Mouse (Mus musculus): Measurements from ENCODE around the gene Foxk1. TPM values are rescaled to one million over a fixed set of nuclear protein-coding genes. Genes with fewer than 3 reads are reported as not detected.
A peak's percentile ranks its signal among the peaks of the same experiment; 100 is the strongest.

The Foxk1 gene
- total RNA-seq, 2 experiments from 2014 or later = 12.2 to 14.7 TPM

DNA sequence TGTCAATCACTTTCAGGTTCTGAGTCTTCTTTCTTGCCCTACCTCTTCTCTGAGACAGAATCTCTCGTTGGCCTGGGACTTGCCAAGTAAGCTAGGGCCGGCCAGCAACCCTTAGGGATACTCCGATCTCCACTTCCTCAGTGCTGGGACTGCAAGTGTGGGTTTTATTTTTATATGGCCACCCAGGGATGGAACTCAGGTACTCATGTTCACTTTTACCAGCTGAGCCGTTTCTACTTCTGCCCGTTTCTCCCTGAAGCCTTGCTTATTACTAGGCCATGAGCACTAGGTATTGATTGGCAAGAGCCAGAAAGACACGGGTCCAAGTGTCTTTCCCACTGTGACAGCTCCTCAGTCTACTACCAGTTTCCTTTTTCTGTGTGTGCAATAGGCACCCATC is 61.7 kb downstream of the Foxk1 start:
- no peak for DNase-seq
- intact Hi-C loops (cut with DNase I; ENCODE audit: low total_unique reads) = no loop called here

DNA sequence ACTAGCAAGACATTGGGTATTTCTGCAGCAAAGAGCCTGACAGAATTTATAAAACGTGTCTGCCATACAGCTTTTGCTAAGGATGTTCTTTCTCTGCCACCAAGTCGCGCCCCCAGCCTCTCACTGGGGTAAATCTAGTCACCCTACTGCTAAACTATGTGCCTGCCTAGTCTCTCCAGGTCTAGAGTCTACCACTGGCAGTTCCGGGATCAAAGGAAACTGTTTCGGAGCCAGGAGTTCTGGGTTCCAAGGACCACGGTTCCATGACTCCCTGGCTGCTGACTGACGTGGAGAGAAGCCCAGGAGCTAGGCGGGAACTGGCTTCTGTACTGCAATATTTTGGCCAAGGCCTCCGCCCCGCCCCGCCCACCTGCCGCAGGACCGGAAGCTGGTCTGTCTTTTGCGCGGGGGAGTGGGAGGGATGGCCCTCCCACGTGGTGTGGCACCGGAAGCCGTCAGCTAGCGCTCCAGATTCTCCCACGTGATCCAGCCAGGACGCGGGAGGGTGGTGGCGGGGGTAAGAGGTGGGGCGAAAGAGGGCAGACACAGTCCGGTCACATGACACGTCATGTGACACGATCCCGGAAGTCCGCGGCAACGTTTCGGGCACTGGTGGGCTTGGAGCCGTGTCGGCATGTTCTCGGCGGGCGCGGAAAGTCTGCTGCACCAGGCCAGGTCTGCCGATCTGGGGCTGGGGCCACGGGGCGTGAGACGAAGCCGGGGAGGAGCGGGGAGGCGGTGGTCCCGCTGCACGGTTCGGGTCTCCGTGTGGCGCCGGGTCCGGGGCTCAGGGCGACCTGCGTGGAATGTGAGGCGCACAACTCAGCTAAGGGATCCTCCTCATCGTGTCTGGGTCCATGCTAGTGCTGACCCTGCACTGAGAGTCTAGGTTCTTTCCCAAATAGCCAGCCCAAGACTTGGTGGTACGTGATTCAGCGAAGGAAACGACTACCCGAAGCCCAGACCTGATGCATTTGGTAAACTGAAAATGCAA is 62.5 kb downstream of the Foxk1 start, which contains the start of gene Ap5z1:
Ap5z1 (plus strand) TSS at position 484 of the 994 bp plus-strand sequence.
- intact Hi-C loops (cut with DNase I; ENCODE audit: low total_unique reads) = no loop called here
- peak; percentile 95 for DNase-seq

DNA sequence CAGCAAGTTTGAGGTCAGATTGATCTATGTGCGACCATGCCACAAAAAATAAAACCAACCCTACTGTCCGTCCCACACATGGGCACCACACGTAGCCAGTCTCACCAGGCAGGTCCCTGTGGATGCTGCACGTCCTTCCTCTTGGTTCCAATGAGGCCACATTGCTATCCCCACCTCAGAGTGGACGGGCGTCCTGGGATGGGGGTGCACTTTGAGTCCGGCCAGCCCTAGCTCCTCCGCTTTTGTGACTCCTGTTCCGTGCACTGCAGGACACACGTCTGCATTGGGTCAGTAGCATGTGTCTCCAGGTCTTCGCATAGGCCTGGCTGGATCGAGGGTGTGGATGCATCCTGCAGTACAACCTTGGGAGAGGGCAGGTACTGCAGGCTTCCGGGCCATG is 67.1 kb downstream of the Foxk1 start:
- intact Hi-C loops (cut with DNase I; ENCODE audit: low total_unique reads) = no loop called here
- no peak for DNase-seq

DNA sequence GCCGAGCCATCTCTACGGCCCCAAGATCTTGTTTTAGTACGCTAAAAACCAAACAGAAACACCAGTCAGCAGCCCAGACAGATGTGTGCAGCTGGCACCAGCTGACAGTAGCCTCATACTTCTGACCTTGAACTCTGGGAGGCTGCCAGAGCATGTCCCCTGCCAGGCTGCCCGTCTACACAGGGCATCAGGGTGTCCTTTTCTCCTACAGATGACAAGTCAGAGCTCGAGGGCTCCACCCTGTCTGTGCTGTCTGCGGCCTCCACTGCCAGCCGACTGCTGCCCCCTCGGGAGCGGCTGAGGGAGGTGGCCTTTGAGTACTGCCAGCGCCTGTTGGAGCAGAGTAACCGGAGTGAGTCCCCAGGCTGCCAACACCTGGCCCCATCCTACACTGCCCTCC is 68.5 kb downstream of the Foxk1 start:
- intact Hi-C loops (cut with DNase I; ENCODE audit: low total_unique reads) = no loop called here

DNA sequence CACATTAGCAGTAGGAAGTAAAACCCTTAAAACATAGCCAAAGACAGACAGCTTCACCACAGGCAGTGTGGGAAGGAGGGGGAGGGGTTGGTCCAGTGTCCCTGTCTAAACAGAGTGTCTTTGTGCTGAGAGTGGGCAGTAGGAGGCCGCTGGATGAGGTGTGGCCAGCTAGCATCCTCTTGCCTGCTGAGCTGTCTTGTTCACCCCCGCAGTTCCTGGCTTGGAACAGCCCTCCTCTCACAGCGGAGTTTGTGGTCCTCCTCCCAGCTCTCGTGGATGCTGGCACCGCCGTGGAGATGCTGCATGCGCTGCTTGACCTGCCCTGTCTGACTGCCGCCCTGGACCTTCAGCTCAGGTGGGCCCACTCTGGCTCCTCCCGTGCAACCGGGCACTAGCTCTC is 72.4 kb downstream of the Foxk1 start:
- DNase-seq = no peak
- intact Hi-C loops (cut with DNase I; ENCODE audit: low total_unique reads) = no loop called here

More for the DNA sequence above, 68.5 kb downstream of the Foxk1 start:
- no peak for DNase-seq

DNA sequence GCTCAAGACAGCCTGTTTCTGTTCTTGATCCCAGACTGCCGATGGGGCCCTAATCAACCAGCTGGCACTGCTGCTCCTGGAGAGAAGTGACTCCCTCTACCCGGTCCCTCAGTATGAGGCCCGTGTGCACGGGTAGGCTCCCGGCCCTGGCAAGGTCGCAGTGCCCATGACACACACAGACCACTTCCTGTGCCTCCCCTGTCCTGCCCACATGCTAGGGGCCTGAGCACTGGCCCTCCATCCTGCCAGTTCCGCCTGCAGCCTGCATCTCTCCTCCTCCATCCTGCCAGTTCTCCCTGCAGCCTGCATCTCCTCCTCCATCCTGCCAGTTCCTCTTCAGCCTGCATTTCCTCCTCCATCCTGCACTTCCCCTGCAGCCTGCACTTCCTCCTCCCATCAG is 74.4 kb downstream of the Foxk1 start:
- intact Hi-C loops (cut with DNase I; ENCODE audit: low total_unique reads) = no loop called here
- no peak for DNase-seq

DNA sequence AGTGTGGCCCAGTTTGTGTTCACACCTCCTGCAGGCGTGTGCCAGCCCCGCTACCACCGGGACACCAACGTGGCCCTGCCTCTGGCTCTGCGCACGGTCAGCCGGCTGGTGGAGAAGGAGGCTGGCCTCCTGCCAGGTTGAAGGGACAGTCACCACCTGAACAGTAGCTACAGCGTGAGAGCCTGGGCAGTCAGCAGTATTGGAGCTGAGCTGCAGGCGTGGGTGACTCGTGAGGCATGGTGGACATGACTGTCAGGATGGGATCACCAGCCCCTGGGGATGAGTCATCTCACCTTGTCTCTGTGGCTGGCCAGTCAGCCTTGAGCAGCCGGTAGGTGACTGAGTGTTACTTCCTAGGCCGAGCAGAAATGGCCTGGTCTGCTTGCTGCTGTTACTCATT is 76.0 kb downstream of the Foxk1 start:
- intact Hi-C loops (cut with DNase I; ENCODE audit: low total_unique reads) = no loop called here
- no peak for DNase-seq

DNA sequence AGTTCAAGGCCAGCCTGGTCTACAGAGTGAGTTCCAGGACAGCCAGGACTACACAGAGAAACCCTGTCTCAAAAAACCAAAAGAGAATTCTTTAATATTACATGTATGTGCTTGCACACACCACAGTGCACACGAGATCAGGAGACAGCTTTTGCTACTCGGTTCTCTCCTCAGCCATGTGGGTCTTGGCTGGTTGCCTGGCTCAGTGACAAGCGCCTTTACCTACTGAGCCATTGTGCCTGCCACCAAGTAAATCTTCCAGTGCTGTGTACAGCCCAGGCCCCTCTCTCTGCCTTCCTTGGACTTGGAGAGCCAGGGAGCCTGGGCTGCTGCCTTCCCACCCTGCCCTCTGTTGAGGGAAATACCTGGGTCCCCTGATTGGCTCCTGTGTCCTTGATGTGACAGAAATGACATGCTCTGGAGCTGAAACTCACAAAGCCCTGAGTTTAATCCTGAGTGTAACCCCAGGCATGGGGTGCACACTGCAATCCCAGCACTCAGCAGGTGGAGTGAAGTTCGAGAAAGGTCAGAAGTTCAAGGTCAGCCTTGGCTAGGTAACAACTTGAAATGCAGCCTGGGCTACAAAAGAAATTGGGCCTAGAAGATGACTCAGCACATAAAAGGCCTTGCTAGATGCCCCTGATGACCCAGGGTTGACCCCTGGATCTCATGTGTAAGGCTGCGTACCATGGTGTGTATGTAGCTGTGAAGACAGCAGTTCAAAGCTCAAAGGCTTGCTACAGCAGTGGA is 76.7 kb downstream of the Foxk1 start:
- intact Hi-C loops (cut with DNase I; ENCODE audit: low total_unique reads) = no loop called here
- no peak for DNase-seq

DNA sequence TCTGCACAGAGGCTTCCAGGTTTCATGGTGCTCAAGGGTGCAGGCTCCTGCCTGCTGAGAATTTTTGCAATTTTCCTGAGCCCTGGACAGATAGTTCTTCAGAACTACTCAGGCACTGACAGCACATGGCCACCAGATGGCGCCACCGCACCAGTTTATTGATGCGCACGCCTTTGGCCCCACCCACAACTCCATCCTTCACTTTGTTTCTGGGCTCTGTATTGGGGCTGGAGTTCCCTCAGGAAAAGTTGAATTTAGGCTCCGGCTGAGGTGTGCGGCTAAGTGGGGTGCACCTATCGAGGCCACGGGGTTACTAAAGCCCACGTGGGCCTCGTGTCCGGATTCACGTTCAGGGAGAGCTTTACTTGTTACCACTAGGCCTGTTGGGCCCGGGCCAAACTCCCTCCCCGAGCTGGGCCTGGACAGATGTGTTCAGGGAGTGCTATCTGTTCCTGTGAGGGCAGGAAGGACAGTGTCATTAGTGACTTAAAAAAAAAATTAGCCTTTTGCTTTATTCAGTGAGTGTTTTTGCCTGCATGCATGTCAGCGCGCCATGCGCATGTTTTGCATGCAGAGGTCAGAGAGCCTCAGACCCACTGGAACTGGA is 77.6 kb downstream of the Foxk1 start:
- DNase-seq = peak; percentile 87
- intact Hi-C loops (cut with DNase I; ENCODE audit: low total_unique reads) = no loop called here

DNA sequence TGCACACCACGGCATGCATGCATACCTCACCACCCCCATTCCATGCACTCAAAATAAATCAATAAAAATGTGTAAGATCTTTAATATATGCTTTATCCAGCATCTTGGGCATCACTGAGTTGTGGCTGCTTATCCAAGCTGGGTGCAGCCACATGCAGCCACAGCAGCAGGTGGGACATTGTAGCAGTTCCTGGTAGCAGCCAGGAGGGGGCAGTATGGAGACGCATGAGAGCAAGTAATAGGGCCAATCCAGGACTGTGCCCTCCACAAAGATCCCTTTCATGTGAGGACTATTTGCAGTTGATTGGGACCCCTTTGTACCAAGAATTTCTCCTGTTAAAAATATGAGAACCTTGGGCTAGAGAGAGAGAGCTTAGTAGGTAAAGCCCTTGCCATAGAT is 81.2 kb downstream of the Foxk1 start:
- intact Hi-C loops (cut with DNase I; ENCODE audit: low total_unique reads) = loop anchor here (10.0 kb wide), 1 partner anchor 232 kb away; no protein-coding TSS in a partner anchor
- no peak for DNase-seq

DNA sequence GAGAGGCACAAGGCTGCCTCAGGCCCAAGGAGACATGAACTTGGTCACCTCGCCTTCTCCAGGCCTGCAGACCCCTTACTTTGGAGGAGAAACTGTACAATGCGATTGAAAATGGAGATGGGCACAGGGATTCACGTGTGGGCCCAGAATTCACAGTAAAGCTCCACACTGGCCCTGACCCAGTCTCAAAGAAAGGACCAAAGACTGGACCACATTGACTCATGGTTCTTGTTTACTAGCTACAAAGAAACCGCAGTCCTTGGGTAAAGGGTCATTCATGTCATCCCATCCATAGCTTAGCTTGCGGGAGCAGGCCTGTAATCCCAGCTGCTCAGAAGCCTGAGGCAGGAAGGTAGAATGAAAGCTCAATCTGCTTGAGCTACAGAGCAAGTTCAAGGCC is 82.3 kb downstream of the Foxk1 start:
- intact Hi-C loops (cut with DNase I; ENCODE audit: low total_unique reads) = loop anchor here (10.0 kb wide), 1 partner anchor 231 kb away; no protein-coding TSS in a partner anchor

DNA sequence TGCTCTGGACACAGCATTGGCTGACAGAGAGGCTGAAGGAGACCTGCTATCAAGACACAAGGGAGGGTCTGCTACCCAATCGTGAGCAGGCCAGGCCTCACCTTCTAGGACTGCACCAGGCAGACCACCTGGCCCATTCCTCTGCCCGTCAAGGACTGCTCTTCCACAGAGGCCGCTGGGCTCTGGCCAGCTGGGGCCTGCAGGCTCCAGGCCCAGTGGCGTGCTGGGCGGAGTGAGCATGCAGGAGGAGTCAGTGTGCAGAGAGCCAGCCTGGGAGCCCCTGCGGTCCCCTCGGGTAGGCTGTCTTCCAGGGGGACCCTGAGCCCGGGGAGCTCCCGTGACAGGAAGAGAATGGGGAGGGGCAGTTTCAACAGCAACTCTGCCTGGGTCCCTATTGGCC is 85.4 kb downstream of the Foxk1 start:
- intact Hi-C loops (cut with DNase I; ENCODE audit: low total_unique reads) = loop anchor here (10.0 kb wide), 1 partner anchor 228 kb away; no protein-coding TSS in a partner anchor
- no peak for DNase-seq

More for the DNA sequence above, 82.3 kb downstream of the Foxk1 start:
- no peak for DNase-seq

DNA sequence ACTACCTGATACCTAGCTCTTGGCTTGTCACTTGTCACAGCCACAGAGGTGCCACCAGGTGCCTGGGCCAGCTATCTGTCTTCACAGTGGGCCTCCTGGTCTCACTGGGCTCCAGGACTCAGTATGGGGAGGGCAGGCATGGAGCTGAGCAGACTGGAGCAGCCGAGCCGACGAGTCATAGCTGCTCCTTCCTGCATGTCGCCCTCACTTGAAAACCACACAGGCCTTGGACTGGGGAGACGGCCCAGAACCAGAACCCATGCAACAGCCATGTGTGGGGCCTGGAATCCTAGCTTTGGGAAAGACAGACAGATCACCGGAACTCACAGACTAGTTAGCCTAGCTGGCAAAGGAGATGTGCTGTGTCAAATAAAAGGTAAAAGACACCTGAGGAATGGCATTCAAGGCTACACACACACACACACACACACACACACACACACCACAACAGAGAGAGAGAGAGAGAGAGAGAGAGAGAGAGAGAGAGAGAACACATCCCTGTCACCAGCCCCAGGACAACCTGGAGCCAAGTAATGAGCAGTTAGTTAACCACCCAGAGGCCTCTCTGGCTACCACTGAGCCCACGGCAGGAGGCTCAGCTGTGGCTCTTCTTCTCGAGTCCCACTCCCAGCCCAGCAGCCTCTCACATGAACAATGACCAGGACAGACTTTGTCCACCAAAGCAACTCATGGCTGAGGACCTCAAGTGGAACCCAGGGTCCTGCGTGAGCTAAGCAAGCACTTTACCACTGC is 88.8 kb downstream of the Foxk1 start:
- intact Hi-C loops (cut with DNase I; ENCODE audit: low total_unique reads) = loop anchor here (10.0 kb wide), 1 partner anchor 225 kb away; no protein-coding TSS in a partner anchor
- DNase-seq = no peak

DNA sequence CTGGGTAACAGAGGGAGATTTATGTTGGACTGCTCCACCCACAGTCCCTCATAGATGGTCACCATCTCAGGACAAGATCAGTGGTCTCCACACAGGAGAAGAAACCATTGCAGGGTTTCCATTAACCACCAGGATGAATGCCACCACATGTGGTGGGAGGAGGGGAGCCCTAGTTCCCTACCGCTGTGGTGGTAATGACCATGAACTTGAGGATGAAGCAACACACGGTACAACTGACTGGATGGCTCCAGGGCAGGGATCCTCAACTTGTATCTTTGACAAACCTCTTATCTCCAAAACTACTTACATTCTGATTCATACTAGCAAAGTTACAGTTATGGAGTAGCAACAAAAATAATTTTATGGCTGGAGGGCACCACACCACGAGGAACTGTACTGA is 92.0 kb downstream of the Foxk1 start:
- DNase-seq = no peak
- intact Hi-C loops (cut with DNase I; ENCODE audit: low total_unique reads) = no loop called here

DNA sequence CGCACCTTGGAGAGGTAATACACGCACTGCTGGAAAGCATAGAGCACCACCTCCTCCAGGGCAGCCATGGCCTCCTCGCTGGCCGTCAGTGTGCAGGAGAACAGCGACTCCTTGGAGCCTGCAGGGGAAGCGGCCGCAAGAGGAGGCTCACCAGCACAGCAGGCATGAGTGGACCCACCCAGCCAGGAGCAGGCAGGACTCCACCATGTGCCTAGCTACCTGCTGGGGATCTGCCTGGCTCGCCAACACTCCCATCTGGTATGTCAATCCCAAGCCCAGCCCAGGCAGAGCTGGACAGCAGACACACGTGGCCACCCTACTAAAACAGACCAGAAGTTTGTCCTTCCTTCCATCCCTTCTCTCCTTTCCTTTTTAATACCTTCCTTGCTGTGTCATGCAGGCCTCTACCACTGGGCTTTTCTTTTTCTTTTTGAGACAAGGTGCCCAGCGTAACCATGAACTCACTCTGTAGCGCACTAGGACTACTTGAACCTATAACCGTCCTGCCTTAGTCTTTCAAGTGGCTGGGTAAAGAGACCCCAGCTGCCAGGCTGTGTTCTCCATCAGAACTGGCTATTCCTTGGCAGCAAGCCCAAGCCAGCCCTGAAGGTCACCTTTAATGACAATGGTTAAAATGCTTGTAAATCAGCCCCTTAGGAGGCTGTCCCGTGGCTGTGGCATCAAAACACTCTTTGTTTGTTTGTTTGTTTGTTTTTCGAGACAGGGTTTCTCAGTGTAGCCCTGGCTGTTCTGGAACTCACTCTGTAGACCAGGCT is 94.2 kb downstream of the Foxk1 start:
- intact Hi-C loops (cut with DNase I; ENCODE audit: low total_unique reads) = no loop called here
- DNase-seq = no peak

DNA sequence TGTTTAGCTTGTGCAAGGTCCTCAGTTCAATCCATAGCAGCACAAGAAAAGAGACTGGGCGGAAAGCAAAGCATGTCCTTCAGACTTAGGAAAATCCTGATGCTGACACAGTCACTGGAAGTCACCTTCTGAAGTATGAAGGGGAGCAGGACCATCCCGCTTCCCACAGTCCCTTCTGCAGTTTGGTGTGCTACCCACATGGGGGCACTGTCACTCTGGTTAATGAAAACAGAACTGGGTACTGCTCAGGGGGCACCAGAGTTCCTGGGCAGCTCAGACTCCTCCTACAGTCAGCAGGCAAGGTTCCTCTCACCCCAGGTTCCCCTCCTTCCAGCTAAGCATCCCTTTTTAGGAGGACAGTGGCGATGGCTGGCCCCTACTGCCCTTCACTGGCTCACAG is 97.7 kb downstream of the Foxk1 start:
- intact Hi-C loops (cut with DNase I; ENCODE audit: low total_unique reads) = no loop called here
- no peak for DNase-seq

DNA sequence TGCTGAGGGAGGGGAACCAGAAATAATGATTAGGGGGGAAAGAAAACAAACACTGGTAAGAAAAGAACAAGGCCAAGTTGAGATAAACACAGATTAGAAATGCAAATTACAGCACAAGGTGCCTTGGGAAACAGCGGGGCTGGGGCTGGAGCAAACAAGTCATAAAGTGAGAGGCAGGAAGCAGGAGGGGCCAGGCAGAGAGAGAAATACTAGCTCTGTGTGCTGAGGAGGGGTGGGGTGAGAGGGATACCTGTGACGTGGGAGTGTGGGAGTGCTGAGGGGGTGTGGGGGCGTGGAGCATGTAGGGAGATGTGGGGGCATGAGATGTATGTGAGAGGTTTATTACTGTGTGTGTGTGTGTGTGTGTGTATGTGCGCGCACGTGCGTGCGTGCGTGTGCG is 99.6 kb downstream of the Foxk1 start:
- DNase-seq = no peak
- intact Hi-C loops (cut with DNase I; ENCODE audit: low total_unique reads) = loop anchor here (10.0 kb wide), 1 partner anchor 124 kb away; the partner anchor contains the start of gene Wipi2

DNA sequence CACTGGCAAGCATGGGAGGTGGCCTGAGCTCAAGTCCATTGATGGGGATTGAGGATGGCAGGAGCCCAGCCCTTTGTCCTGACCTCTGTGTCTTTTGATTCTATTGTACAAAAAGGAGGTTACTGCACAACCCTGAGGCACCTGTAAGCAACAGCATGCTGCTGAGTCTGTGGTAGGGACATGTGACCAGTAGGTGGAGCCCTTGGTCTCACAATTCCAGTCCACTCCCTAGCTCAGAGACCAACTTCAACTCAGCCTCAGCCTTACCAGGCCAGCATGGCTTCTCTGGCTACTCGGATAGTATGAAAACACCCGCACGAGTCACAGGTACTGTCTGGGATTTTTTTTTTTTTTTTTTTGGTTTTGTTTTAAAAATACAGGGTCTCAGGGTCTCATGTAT is 101.1 kb downstream of the Foxk1 start:
- DNase-seq = peak; percentile 69
- intact Hi-C loops (cut with DNase I; ENCODE audit: low total_unique reads) = loop anchor here (10.0 kb wide), 1 partner anchor 122 kb away; the partner anchor contains the start of gene Wipi2
